Mouse (Mus musculus): Measurements from ENCODE around the gene Pnpla1. TPM values are rescaled to one million over a fixed set of nuclear protein-coding genes. Genes with fewer than 3 reads are reported as not detected.
A peak's percentile ranks its signal among the peaks of the same experiment; 100 is the strongest.

Gene Pnpla1
- polyA plus RNA-seq, 1 experiment from 2014 or later: not detected

DNA sequence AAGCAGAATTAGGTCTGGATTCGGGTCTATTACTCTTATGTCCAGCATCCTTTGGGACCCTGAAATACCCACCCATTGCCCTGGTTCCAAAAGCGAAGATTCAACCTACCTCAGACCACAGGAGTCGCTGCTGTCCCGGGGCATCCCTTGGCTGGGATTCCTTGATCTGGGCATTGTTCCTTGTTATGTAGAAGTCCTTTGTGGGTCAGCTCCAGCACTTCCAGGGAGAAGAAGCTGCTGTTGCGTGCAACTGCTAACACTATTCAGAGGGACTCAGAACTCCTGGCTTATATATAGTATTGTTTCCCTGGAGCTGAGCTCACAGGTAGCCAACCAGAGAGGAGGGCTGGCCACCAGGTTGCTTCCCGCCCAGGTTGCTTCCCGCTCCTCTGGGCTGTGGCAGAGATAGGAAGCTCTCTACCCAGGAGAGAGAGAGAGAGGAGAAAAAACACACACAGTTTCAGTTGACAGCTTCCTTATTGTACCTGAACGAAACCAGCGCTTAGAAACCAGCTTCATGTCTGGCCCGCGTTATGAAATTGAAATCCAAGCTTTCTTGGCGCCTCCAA lies 56.9 kb downstream of the Pnpla1 start, which contains the start of gene 4930539E08Rik:
TSS of gene 4930539E08Rik (minus strand) at position 265 of the 569 bp plus-strand sequence.
- no peaks in the 10 kb centered on the region for H3K9me3 ChIP-seq (ENCODE audit: control insufficient read depth, low read length)
- no peak within 1 kb of the TSS for H3K4me2 ChIP-seq (replicated peaks; ENCODE audit: low read depth, low read length)
- no peaks in the 10 kb centered on the region for H3K36me3 ChIP-seq (ENCODE audit: control insufficient read depth, insufficient read depth, low read length)
- H3K27ac ChIP-seq (ENCODE audit: low read depth, low read length): no peak within 1 kb of the TSS
- DNase-seq (ENCODE audit: low spot score) (no peak), ATAC-seq (ENCODE audit: low FRiP score) (no peak)
- no peak within 1 kb of the TSS for H3K9ac ChIP-seq (ENCODE audit: low read depth, low read length)
- H3K4me1 ChIP-seq (replicated peaks; ENCODE audit: control insufficient read depth, insufficient read depth, low read length): no peaks in the 10 kb centered on the region
- WGBS: 66% methylated on average over 12 of the region's 12 CpGs
- no peak within 1 kb of the TSS for H3K4me3 ChIP-seq (ENCODE audit: low read depth, low read length)
- H3K27me3 ChIP-seq (ENCODE audit: control insufficient read depth, insufficient read depth, low read length): peaks cover 3% of the 10 kb centered on the region; the same call in 1 of the 2 replicates

DNA sequence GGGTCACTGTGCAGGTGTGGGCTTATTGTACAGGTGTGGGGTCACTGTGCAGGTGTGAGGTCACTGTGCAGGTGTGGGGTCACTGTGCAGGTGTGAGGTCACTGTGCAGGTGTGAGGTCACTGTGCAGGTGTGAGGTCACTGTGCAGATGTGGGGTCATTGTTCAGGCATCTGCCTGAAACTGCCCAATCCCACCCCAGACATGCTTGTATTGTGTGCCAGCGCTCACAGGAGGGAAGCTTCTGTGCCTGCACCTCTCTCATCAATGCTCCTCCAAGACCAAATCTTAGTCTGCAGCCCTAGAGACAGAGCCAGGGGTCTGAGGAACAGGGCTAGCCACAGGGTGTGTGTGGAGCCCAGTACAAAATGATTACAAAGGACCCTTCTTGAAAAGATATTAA lies 58.3 kb downstream of the Pnpla1 start:
- Histone ChIP-seq H3K9me3 (ENCODE audit: control insufficient read depth, low read length) (no peaks in the 10 kb centered on the region), H3K4me1 (replicated peaks; ENCODE audit: control insufficient read depth, insufficient read depth, low read length) (no peaks in the 10 kb centered on the region), H3K4me2 (replicated peaks; ENCODE audit: low read depth, low read length) (no peak overlapping the region), H3K9ac (ENCODE audit: low read depth, low read length) (no peak overlapping the region), H3K36me3 (ENCODE audit: control insufficient read depth, insufficient read depth, low read length) (no peaks in the 10 kb centered on the region), H3K27ac (ENCODE audit: low read depth, low read length) (no peak overlapping the region), H3K4me3 (ENCODE audit: low read depth, low read length) (no peak overlapping the region), H3K27me3 (ENCODE audit: control insufficient read depth, insufficient read depth, low read length) (no peaks in the 10 kb centered on the region)
- DNase-seq (ENCODE audit: low spot score): no peak
- 100% methylated on average over 1 of the region's 1 CpGs for WGBS
- no peak for ATAC-seq (ENCODE audit: low FRiP score)

DNA sequence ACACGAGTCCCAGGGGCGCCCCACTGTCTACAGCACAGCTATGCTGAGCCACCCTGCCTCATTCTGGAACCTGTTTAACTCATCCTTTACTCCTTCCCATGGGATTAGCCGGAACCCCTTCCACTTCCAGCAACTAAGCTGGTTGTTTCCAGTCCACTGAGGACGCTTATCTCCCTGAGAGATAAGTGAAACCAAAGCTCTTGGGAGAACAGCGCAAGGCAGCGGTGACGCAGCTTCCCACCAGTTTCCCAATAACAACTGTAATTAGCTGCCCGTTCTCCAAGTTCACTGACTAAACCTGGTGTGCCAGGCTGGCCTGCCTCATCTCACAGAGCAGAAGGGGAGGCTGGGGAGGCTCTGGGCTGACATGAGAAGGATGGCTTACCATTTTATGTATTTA lies 62.9 kb downstream of the Pnpla1 start:
- Histone ChIP-seq H3K27ac (ENCODE audit: low read depth, low read length) (no peak overlapping the region), H3K36me3 (ENCODE audit: control insufficient read depth, insufficient read depth, low read length) (no peaks in the 10 kb centered on the region), H3K9me3 (ENCODE audit: control insufficient read depth, low read length) (no peaks in the 10 kb centered on the region), H3K9ac (ENCODE audit: low read depth, low read length) (no peak overlapping the region), H3K4me3 (ENCODE audit: low read depth, low read length) (no peak overlapping the region), H3K4me2 (replicated peaks; ENCODE audit: low read depth, low read length) (no peak overlapping the region), H3K27me3 (ENCODE audit: control insufficient read depth, insufficient read depth, low read length) (no peaks in the 10 kb centered on the region), H3K4me1 (replicated peaks; ENCODE audit: control insufficient read depth, insufficient read depth, low read length) (no peaks in the 10 kb centered on the region)
- WGBS: 85% methylated on average over 8 of the region's 8 CpGs
- ATAC-seq (ENCODE audit: low FRiP score) (no peak), DNase-seq (ENCODE audit: low spot score) (no peak)

DNA sequence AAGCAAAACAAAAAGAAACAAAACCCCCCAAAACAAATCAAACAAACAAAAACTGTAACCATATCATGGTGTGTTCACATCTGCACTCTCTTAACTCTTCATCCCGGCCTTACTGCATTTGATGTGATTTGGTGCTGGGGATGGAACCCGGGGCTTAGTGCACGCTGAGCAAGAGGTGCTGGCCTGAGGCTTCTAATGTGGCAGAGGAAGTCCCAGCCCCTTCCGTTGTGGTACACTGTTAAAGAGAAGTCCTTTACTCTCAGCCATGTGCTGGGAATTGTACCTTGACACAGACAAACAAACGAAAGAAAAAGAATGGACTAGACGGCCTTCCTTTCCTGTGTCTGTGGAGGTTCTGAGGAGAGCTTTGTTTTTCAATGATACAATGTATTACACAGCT lies 63.9 kb downstream of the Pnpla1 start:
- no peak for DNase-seq (ENCODE audit: low spot score)
- no peak overlapping the region for H3K9ac ChIP-seq (ENCODE audit: low read depth, low read length)
- no peaks in the 10 kb centered on the region for H3K27me3 ChIP-seq (ENCODE audit: control insufficient read depth, insufficient read depth, low read length)
- H3K27ac ChIP-seq (ENCODE audit: low read depth, low read length): no peak overlapping the region
- H3K4me2 ChIP-seq (replicated peaks; ENCODE audit: low read depth, low read length): no peak overlapping the region
- H3K4me1 ChIP-seq (replicated peaks; ENCODE audit: control insufficient read depth, insufficient read depth, low read length): no peaks in the 10 kb centered on the region
- 76% methylated on average over 6 of the region's 6 CpGs for WGBS
- H3K36me3 ChIP-seq (ENCODE audit: control insufficient read depth, insufficient read depth, low read length): no peaks in the 10 kb centered on the region
- H3K9me3 ChIP-seq (ENCODE audit: control insufficient read depth, low read length): no peaks in the 10 kb centered on the region
- no peak overlapping the region for H3K4me3 ChIP-seq (ENCODE audit: low read depth, low read length)
- no peak for ATAC-seq (ENCODE audit: low FRiP score)

DNA sequence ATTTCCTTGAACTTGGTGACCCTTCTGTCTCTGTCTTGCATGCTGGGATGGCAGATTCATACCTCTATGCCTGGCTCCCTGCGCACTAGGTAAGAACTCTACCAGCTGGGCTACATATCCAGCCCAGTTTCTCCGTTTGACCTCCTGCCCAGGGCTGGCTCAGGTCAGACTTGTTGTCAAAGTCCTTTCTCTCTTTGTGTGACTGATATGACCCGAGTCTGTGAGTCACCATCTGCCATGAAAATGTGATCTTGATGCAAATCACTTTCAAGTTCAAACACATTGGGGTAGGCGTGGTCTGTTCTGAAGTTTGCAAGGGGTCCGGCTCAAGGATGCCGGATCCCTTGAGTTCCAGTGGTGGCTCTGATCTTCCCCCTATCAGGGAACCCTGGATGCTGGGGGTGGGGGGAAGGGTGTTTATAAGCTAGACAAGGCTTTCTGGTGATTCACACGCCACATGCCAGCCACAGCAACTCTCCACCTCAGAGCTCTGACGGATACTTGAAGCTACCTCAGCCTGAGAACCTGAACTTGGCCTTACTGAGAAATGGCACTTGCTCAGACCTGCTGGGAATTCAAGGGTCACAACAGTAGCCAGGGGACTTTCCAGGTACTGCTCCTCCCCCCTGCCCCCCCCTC lies 66.9 kb downstream of the Pnpla1 start:
- no peak overlapping the region for H3K4me2 ChIP-seq (replicated peaks; ENCODE audit: low read depth, low read length)
- DNase-seq (ENCODE audit: low spot score) (no peak), ATAC-seq (ENCODE audit: low FRiP score) (no peak)
- 82% methylated on average over 8 of the region's 8 CpGs for WGBS
- no peaks in the 10 kb centered on the region for H3K9me3 ChIP-seq (ENCODE audit: control insufficient read depth, low read length)
- H3K4me3 ChIP-seq (ENCODE audit: low read depth, low read length): no peak overlapping the region
- no peak overlapping the region for H3K27ac ChIP-seq (ENCODE audit: low read depth, low read length)
- no peak overlapping the region for H3K9ac ChIP-seq (ENCODE audit: low read depth, low read length)
- H3K4me1 ChIP-seq (replicated peaks; ENCODE audit: control insufficient read depth, insufficient read depth, low read length): no peaks in the 10 kb centered on the region
- H3K36me3 ChIP-seq (ENCODE audit: control insufficient read depth, insufficient read depth, low read length): no peaks in the 10 kb centered on the region
- no peaks in the 10 kb centered on the region for H3K27me3 ChIP-seq (ENCODE audit: control insufficient read depth, insufficient read depth, low read length)

DNA sequence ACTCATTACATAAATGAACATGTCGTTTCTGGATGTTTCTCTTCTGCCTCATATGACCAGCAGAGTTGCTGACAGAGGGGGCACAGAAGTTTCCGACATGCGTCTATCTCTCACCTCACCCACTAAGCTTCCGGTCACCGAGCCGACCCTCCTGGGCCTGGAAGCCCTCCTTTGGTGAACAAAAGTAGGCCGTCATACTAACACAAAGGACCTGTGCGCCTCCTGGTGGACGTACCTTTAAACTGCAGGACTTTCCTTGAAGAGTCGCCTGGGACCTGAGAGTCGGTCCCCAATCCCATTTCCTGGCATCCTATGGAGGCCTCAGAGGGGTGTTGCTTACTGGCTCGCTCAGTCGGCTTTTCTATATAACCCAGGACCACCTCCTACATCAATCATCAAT lies 68.2 kb downstream of the Pnpla1 start:
- Histone ChIP-seq H3K36me3 (ENCODE audit: control insufficient read depth, insufficient read depth, low read length) (no peaks in the 10 kb centered on the region), H3K4me1 (replicated peaks; ENCODE audit: control insufficient read depth, insufficient read depth, low read length) (peaks cover 5% of the 10 kb centered on the region; the same call in 1 of the 2 replicates), H3K27me3 (ENCODE audit: control insufficient read depth, insufficient read depth, low read length) (no peaks in the 10 kb centered on the region), H3K9me3 (ENCODE audit: control insufficient read depth, low read length) (no peaks in the 10 kb centered on the region), H3K4me3 (ENCODE audit: low read depth, low read length) (no peak overlapping the region), H3K4me2 (replicated peaks; ENCODE audit: low read depth, low read length) (no peak overlapping the region), H3K9ac (ENCODE audit: low read depth, low read length) (no peak overlapping the region), H3K27ac (ENCODE audit: low read depth, low read length) (no peak overlapping the region)
- ATAC-seq (ENCODE audit: low FRiP score): no peak
- peak; percentile 90 for DNase-seq (ENCODE audit: low spot score)
- 17% methylated on average over 13 of the region's 13 CpGs for WGBS

DNA sequence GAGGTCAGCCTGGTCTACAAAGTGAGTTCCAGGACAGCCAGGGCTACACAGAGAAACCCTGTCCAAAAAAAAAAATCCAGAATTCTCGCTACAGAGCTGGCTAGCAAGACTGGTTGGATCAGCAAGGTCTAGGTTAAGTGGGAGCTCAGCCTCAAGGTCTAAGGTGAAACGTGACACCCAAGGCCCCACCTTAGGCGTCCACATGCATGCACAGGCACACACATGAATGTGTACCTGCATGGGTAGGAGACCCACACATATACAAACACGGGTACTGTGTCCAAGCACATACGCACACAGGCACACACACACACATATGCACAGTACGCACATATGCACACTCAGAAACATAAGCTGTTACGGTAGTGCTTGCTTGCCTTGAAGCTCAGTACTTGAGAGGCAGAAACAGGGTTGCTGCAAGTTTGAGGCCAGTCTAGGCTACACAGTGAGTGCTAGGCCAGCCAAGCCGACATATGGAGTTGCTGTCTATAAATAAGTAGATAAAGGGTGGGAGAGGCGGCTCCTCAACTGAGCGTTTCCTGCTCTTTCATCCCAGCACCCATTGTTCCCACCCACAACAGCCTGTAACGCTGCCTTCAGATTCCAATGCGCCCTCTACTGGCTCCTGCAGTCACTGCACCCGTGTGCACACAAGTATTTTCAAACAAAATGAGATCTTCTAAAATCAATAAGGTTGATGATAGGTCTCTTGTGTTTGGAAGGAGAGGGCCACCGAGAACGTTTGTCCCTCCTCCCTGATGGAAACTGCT lies 68.8 kb downstream of the Pnpla1 start:
- Histone ChIP-seq H3K9me3 (ENCODE audit: control insufficient read depth, low read length) (no peaks in the 10 kb centered on the region), H3K4me2 (replicated peaks; ENCODE audit: low read depth, low read length) (no peak overlapping the region), H3K4me1 (replicated peaks; ENCODE audit: control insufficient read depth, insufficient read depth, low read length) (peaks cover 5% of the 10 kb centered on the region; the same call in 1 of the 2 replicates), H3K36me3 (ENCODE audit: control insufficient read depth, insufficient read depth, low read length) (no peaks in the 10 kb centered on the region), H3K4me3 (ENCODE audit: low read depth, low read length) (no peak overlapping the region), H3K27me3 (ENCODE audit: control insufficient read depth, insufficient read depth, low read length) (no peaks in the 10 kb centered on the region), H3K9ac (ENCODE audit: low read depth, low read length) (no peak overlapping the region), H3K27ac (ENCODE audit: low read depth, low read length) (no peak overlapping the region)
- WGBS: 51% methylated on average over 15 of the region's 15 CpGs
- ATAC-seq (ENCODE audit: low FRiP score) (no peak), DNase-seq (ENCODE audit: low spot score) (peak; percentile 79)

DNA sequence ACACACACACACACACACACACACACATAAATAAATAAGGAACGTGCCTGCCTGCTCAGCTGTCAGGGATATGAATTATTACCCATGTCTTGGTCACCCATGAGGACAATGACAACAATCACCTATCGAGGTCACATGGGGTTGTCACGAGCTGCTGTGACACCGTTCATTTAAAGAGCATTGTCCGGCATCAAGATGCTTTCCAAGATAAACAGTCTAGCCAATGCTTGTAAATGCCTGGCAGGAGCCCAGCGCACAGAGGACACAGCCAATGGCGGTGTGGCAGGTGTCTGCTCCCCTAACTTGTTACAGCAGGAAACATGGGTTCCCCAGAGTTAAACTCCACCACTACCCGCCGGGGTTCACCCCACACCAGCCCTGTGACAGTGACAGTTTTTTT lies 69.8 kb downstream of the Pnpla1 start:
- DNase-seq (ENCODE audit: low spot score) (no peak), ATAC-seq (ENCODE audit: low FRiP score) (no peak)
- Histone ChIP-seq H3K4me1 (replicated peaks; ENCODE audit: control insufficient read depth, insufficient read depth, low read length) (peaks cover 5% of the 10 kb centered on the region; the same call in 1 of the 2 replicates), H3K27me3 (ENCODE audit: control insufficient read depth, insufficient read depth, low read length) (no peaks in the 10 kb centered on the region), H3K4me2 (replicated peaks; ENCODE audit: low read depth, low read length) (no peak overlapping the region), H3K9ac (ENCODE audit: low read depth, low read length) (no peak overlapping the region), H3K36me3 (ENCODE audit: control insufficient read depth, insufficient read depth, low read length) (no peaks in the 10 kb centered on the region), H3K27ac (ENCODE audit: low read depth, low read length) (no peak overlapping the region), H3K9me3 (ENCODE audit: control insufficient read depth, low read length) (no peaks in the 10 kb centered on the region), H3K4me3 (ENCODE audit: low read depth, low read length) (no peak overlapping the region)
- 85% methylated on average over 9 of the region's 9 CpGs for WGBS
